Mouse (Mus musculus) megakaryocyte, adult 5-6 weeks (primary cell): ENCODE measurements around the gene Fam210b. TPM values are rescaled to one million over a fixed set of nuclear protein-coding genes. Genes with fewer than 3 reads are reported as not detected.
A peak's percentile ranks its signal among the peaks of the same experiment; 100 is the strongest.
"Not testable (repeated sequence)": the region's sequence is repeated elsewhere in the genome, so short reads cannot be mapped to it uniquely, and the experiment has no call there.

Experiments
- ATAC-seq: 2 replicates; pipeline ENCODE4 v1.8.0; 2016; ENCODE audit warnings: mild to moderate bottlenecking, inconsistent platforms; ENCODE audit not compliant: poor library complexity, severe bottlenecking
- total RNA-seq, 2 experiments: library from RNA; stranded (forward) in 1 of 2; stranded (reverse) in 1 of 2; fragments of 153-499, 151-499 nt in 1 of 2; fragments of 221-1000, 200-1000 nt in 1 of 2; gene quantifications; 2 replicates each; pipeline versions ENCODE4 v1.2.3 to v1.2.4; 2015 to 2017

Fam210b gene
- total RNA-seq (2015) = 3.4 TPM in 2 replicates
- total RNA-seq (2017) = 1.5 and 2.3 TPM in 2 replicates

- ATAC-seq = peak; percentile 90
Measured at GRCm38 (mm10) chr2:172345258-172345738, at the start of gene Fam210b. TSS of gene Fam210b (plus strand) at chr2:172345565.

- ATAC-seq = no peak
Measured at GRCm38 (mm10) chr2:172298083-172298482, 47.3 kb upstream of the Fam210b start.

- ATAC-seq = no peak
Measured at GRCm38 (mm10) chr2:172298542-172298941, 46.8 kb upstream of the Fam210b start.

GRCm38 (mm10) chr2:172299126-172299921 is 46.0 kb upstream of the Fam210b start:
- ATAC-seq = no peak

GRCm38 (mm10) chr2:172302396-172302795 is 43.0 kb upstream of the Fam210b start:
- no peak for ATAC-seq

GRCm38 (mm10) chr2:172304118-172304708 is 41.2 kb upstream of the Fam210b start:
- ATAC-seq = no peak

- not testable (repeated sequence) for ATAC-seq
Measured at GRCm38 (mm10) chr2:172305546-172305945, 39.8 kb upstream of the Fam210b start.

GRCm38 (mm10) chr2:172306544-172306943 is 38.8 kb upstream of the Fam210b start:
- no peak for ATAC-seq

GRCm38 (mm10) chr2:172311731-172312130 is 33.6 kb upstream of the Fam210b start:
- ATAC-seq = no peak

GRCm38 (mm10) chr2:172320878-172321277 is 24.5 kb upstream of the Fam210b start:
- ATAC-seq = no peak

GRCm38 (mm10) chr2:172328248-172328647 is 17.1 kb upstream of the Fam210b start:
- ATAC-seq = no peak

GRCm38 (mm10) chr2:172329179-172329578 is 16.2 kb upstream of the Fam210b start:
- peak; percentile 24; the same call in 1 of the 2 replicates for ATAC-seq

- ATAC-seq = no peak
Measured at GRCm38 (mm10) chr2:172338206-172338942, 7.0 kb upstream of the Fam210b start.

- ATAC-seq = no peak
Measured at GRCm38 (mm10) chr2:172340936-172341335, 4.4 kb upstream of the Fam210b start.

- no peak for ATAC-seq
Measured at GRCm38 (mm10) chr2:172341606-172342005, 3.8 kb upstream of the Fam210b start.

GRCm38 (mm10) chr2:172343751-172344150 is 1.6 kb upstream of the Fam210b start:
- ATAC-seq = no peak

- no peak for ATAC-seq
Measured at GRCm38 (mm10) chr2:172344669-172345068, 696 bp upstream of the Fam210b start.

GRCm38 (mm10) chr2:172346034-172346929 is 917 bp downstream of the Fam210b start:
- ATAC-seq = peak; percentile 25

GRCm38 (mm10) chr2:172346933-172347611 is 1.7 kb downstream of the Fam210b start:
- ATAC-seq = no peak
